Mouse (Mus musculus): ENCODE measurements at regions not wholly inside any gene's neighbourhood (a gene's known extent, or its start where the extent isn't known, plus 50 kb on each side); places are given as distances from the start of the nearest gene placed in this dataset.

- TF ChIP-seq GATA1 (IDR thresholded peaks at IDR 0.05; ENCODE audit: borderline replicate concordance, low read length) = no peak
- no peak for TF ChIP-seq FLI1 (IDR thresholded peaks at IDR 0.05; ENCODE audit: low read length)
Observed at GRCm38 (mm10) chr16:75462136-75462535, 123.7 kb downstream of the Lipi start.
